12 mouse cellular contexts compared by ENCODE assay signal in the genomic region with DNA sequence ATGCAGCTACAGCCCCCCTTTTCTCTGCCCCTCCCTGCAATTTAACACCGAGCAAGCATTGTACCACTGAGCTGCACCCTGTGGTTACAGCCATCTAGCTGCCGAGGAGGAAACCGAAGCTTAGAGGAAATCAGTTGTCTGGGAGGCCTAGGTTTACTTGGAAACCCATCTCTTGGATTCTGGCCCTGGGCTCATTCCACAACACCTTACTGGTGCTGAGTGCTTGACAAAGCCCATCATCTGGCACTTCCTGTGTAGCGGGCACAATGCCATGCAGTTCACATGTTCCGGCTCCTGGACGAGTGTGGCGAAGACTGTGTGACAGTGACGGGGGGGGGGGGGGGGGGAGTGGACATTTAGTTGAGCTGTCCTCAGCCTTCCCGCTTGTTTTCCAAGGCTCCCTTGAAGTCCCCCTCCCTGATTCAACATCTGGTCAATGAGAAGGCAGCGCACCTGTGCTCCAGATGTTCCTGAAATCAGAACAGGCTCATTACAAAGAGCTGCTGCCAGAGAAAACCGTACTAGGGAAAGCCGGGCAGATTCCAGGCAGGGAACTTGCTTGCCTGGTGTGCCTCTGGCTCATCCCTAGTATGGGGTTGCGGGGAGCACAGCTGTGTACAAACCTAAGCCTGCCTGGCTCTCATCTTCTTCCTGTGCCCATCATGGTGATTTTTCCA. TPM values are rescaled to one million over a fixed set of nuclear protein-coding genes. Genes with fewer than 3 reads are reported as not detected.
DNase-seq lines count a peak whose midpoint lies in the region; ATAC-seq and TF ChIP-seq lines count a peak whose summit lies in the region.
"Had no signal": no experiment of that assay in that cellular context is flagged by ENCODE, and none has a peak within 500 bp of the region (broad histone marks: within the 10 kb centered on the region; RNA-seq: fewer than 3 reads in every experiment).

No protein-coding gene starts in this region.

- H3K27ac ChIP-seq in intestine, postnatal 0 days (ENCODE audit: low read depth, low read length) = no peak overlapping the region
- no peak overlapping the region for H3K27ac ChIP-seq in intestine, embryonic 15.5 days
- 0 out of 2 replicates have a peak overlapping the region, but pooled peaks have one; percentile 35 for H3K27ac ChIP-seq in embryonic facial prominence, embryonic 14.5 days (replicated peaks; ENCODE audit: low read depth, low read length)
- H3K27ac ChIP-seq in left cerebral cortex, adult 2 months = no peak overlapping the region
- H3K27ac ChIP-seq in kidney, embryonic 15.5 days = no peak overlapping the region
- H3K27ac ChIP-seq: stomach, postnatal 0 days had no signal

- no peak overlapping the region for H3K4me2 ChIP-seq in intestine, postnatal 0 days (replicated peaks; ENCODE audit: low read depth)
- H3K4me2 ChIP-seq in intestine, embryonic 15.5 days (replicated peaks) = no peak overlapping the region
- no peak overlapping the region for H3K4me2 ChIP-seq in embryonic facial prominence, embryonic 14.5 days (ENCODE audit: low read depth, low read length)
- H3K4me2 ChIP-seq in kidney, embryonic 15.5 days = no peak overlapping the region

- H3K27me3 ChIP-seq in intestine, postnatal 0 days (replicated peaks; ENCODE audit: control insufficient read depth, insufficient read depth, low read length) = no peaks in the 10 kb centered on the region
- no peaks in the 10 kb centered on the region for H3K27me3 ChIP-seq in intestine, embryonic 15.5 days (replicated peaks)
- no peaks in the 10 kb centered on the region for H3K27me3 ChIP-seq in embryonic facial prominence, embryonic 14.5 days (replicated peaks; ENCODE audit: control insufficient read depth, insufficient read depth, low read length)
- no peaks in the 10 kb centered on the region for H3K27me3 ChIP-seq in kidney, embryonic 15.5 days

- H3K4me1 ChIP-seq in intestine, postnatal 0 days (replicated peaks; ENCODE audit: control insufficient read depth, insufficient read depth, low read length) = peaks cover 16% of the 10 kb centered on the region
- peaks cover 30% of the 10 kb centered on the region for H3K4me1 ChIP-seq in intestine, embryonic 15.5 days (replicated peaks)
- H3K4me1 ChIP-seq in embryonic facial prominence, embryonic 14.5 days (ENCODE audit: control insufficient read depth, insufficient read depth, low read length) = peaks cover 30% of the 10 kb centered on the region
- H3K4me1 ChIP-seq in kidney, embryonic 15.5 days = peaks cover 47% of the 10 kb centered on the region

- no peak for ATAC-seq in intestine, postnatal 0 days
- ATAC-seq in intestine, embryonic 15.5 days = no peak
- peak; percentile 45 for ATAC-seq in embryonic facial prominence, embryonic 14.5 days (ENCODE audit: low read depth)
- no peak for ATAC-seq in kidney, embryonic 15.5 days (replicated peaks; ENCODE audit: low FRiP score)

- H3K36me3 ChIP-seq in intestine, postnatal 0 days (ENCODE audit: control insufficient read depth, insufficient read depth) = no peaks in the 10 kb centered on the region
- H3K36me3 ChIP-seq in intestine, embryonic 15.5 days = no peaks in the 10 kb centered on the region
- no peaks in the 10 kb centered on the region for H3K36me3 ChIP-seq in embryonic facial prominence, embryonic 14.5 days (ENCODE audit: control insufficient read depth, insufficient read depth, low read length)
- no peaks in the 10 kb centered on the region for H3K36me3 ChIP-seq in kidney, embryonic 15.5 days

- H3K9me3 ChIP-seq in intestine, postnatal 0 days (ENCODE audit: control insufficient read depth) = no peaks in the 10 kb centered on the region
- no peaks in the 10 kb centered on the region for H3K9me3 ChIP-seq in intestine, embryonic 15.5 days
- peaks cover 4% of the 10 kb centered on the region; the same call in 1 of the 2 replicates for H3K9me3 ChIP-seq in embryonic facial prominence, embryonic 14.5 days (ENCODE audit: control insufficient read depth, low read length)
- no peaks in the 10 kb centered on the region for H3K9me3 ChIP-seq in kidney, embryonic 15.5 days (replicated peaks)

- H3K9ac ChIP-seq in intestine, postnatal 0 days (ENCODE audit: low read depth, low read length) = no peak overlapping the region
- H3K9ac ChIP-seq in intestine, embryonic 15.5 days = no peak overlapping the region
- no peak overlapping the region for H3K9ac ChIP-seq in embryonic facial prominence, embryonic 14.5 days (ENCODE audit: low read depth, low read length)
- H3K9ac ChIP-seq in kidney, embryonic 15.5 days = no peak overlapping the region

- DNase-seq in embryonic facial prominence, embryonic 14.5 days (ENCODE audit: low spot score) = peak; percentile 78
- peak; percentile 77 to 81 for DNase-seq in heart, postnatal 10 days
- peak; percentile 46 for DNase-seq in lung, postnatal 25 days (ENCODE audit: low spot score)
- DNase-seq in left cerebral cortex, adult 2 months (ENCODE audit: extremely low spot score in 1 of 2, low spot score in 2 of 2) = no peak
- DNase-seq in left cerebral cortex, postnatal 14 days (ENCODE audit: low spot score in 2 of 2) = no peak
- DNase-seq: gastrocnemius, postnatal 36 days; liver had no signal

- WGBS in intestine, postnatal 0 days = 55% methylated on average over 12 of the region's 13 CpGs
- 61% methylated on average over 13 of the region's 13 CpGs for WGBS in intestine, embryonic 15.5 days
- 21% methylated on average over 12 of the region's 13 CpGs for WGBS in embryonic facial prominence, embryonic 14.5 days
- WGBS in kidney, embryonic 15.5 days = 49% methylated on average over 13 of the region's 13 CpGs

- intact Hi-C loops in heart, postnatal 10 days (cut with DNase I) = no loop called here
- intact Hi-C loops in left cerebral cortex, adult 2 months (cut with DNase I) = no loop called here
- intact Hi-C loops in left cerebral cortex, postnatal 14 days (cut with DNase I) = loop anchor here (10.0 kb wide), 1 partner anchor 113 kb away; a partner anchor contains a TSS

- TF ChIP-seq CTCF in intestine, postnatal 0 days (IDR thresholded peaks at IDR 0.05; ENCODE audit: low read depth) = 0 out of 2 replicates have a peak, but pooled peaks have one; percentile 20
- TF ChIP-seq CTCF in left cerebral cortex, adult 2 months (IDR thresholded peaks at IDR 0.05) = no peak

- H3K4me3 ChIP-seq in intestine, postnatal 0 days (ENCODE audit: low read depth, low read length) = no peak overlapping the region
- H3K4me3 ChIP-seq in intestine, embryonic 15.5 days (replicated peaks) = no peak overlapping the region
- no peak overlapping the region for H3K4me3 ChIP-seq in embryonic facial prominence, embryonic 14.5 days (ENCODE audit: low read depth, low read length)
- H3K4me3 ChIP-seq in left cerebral cortex, adult 2 months = no peak overlapping the region
- H3K4me3 ChIP-seq in kidney, embryonic 15.5 days (replicated peaks) = no peak overlapping the region

RNA-seq across cellular contexts. Expression of a gene that starts 4.6 kb away (rescaled TPM):
- polyA plus RNA-seq in intestine, postnatal 0 days (2015; fragmentation: Nextera tagmentation; extraction: Ambion mirVana) = 58.7 and 62.3 TPM in 2 replicates
- 51.1 and 61.9 TPM in 2 replicates for polyA plus RNA-seq in intestine, embryonic 15.5 days (2015; fragmentation: Nextera tagmentation; extraction: Ambion mirVana)
- 63.3 and 68.3 TPM in 2 replicates for polyA plus RNA-seq in embryonic facial prominence, embryonic 14.5 days (2014; fragmentation: Nextera tagmentation; extraction: Ambion mirVana)
- total RNA-seq in heart, postnatal 10 days (2021) = 10 to 100 TPM; 21.3 to 25.1 TPM
- total RNA-seq in left cerebral cortex, adult 2 months (2021) = 10 to 100 TPM; 40.8 to 41.3 TPM
- total RNA-seq in left cerebral cortex, postnatal 14 days (2021) = 10 to 100 TPM; 38.0 to 44.4 TPM
- polyA plus RNA-seq in kidney, embryonic 15.5 days (2015; fragmentation: Nextera tagmentation; extraction: Ambion mirVana) = 59.2 and 64.2 TPM in 2 replicates

RNA-seq across cellular contexts. Expression of a gene that starts 8.5 kb away (rescaled TPM):
- polyA plus RNA-seq in intestine, postnatal 0 days (2015; fragmentation: Nextera tagmentation; extraction: Ambion mirVana) = 92.0 and 103 TPM in 2 replicates
- 120 and 126 TPM in 2 replicates for polyA plus RNA-seq in intestine, embryonic 15.5 days (2015; fragmentation: Nextera tagmentation; extraction: Ambion mirVana)
- polyA plus RNA-seq in embryonic facial prominence, embryonic 14.5 days (2014; fragmentation: Nextera tagmentation; extraction: Ambion mirVana) = 57.1 and 58.4 TPM in 2 replicates
- total RNA-seq in heart, postnatal 10 days (2021) = 10 to 100 TPM; 24.3 to 39.3 TPM
- 10 to 100 TPM; 78.7 to 93.2 TPM for total RNA-seq in left cerebral cortex, adult 2 months (2021)
- total RNA-seq in left cerebral cortex, postnatal 14 days (2021) = 10 to 100 TPM; 60.0 to 79.0 TPM
- 149 and 161 TPM in 2 replicates for polyA plus RNA-seq in kidney, embryonic 15.5 days (2015; fragmentation: Nextera tagmentation; extraction: Ambion mirVana)

RNA-seq across cellular contexts. Expression of a gene that starts 8.6 kb away (rescaled TPM):
- 21.4 and 29.1 TPM in 2 replicates for polyA plus RNA-seq in intestine, postnatal 0 days (2015; fragmentation: Nextera tagmentation; extraction: Ambion mirVana)
- polyA plus RNA-seq in intestine, embryonic 15.5 days (2015; fragmentation: Nextera tagmentation; extraction: Ambion mirVana) = 9.4 and 18.5 TPM in 2 replicates
- 12.5 and 14.7 TPM in 2 replicates for polyA plus RNA-seq in embryonic facial prominence, embryonic 14.5 days (2014; fragmentation: Nextera tagmentation; extraction: Ambion mirVana)
- total RNA-seq in heart, postnatal 10 days (2021) = 1 to 10 TPM; 5.5 to 7.4 TPM
- total RNA-seq in left cerebral cortex, adult 2 months (2021) = 10 to 100 TPM; 10.2 to 14.1 TPM
- total RNA-seq in left cerebral cortex, postnatal 14 days (2021) = 10 to 100 TPM in 1 of 2 experiments, 1 to 10 TPM in 1; 1.9 to 12.2 TPM
- polyA plus RNA-seq in kidney, embryonic 15.5 days (2015; fragmentation: Nextera tagmentation; extraction: Ambion mirVana) = 7.7 and 8.3 TPM in 2 replicates

RNA-seq across cellular contexts. Expression of a gene that starts 21.4 kb away (rescaled TPM):
- not detected in 2 replicates for polyA plus RNA-seq in intestine, postnatal 0 days (2015; fragmentation: Nextera tagmentation; extraction: Ambion mirVana)
- polyA plus RNA-seq in intestine, embryonic 15.5 days (2015; fragmentation: Nextera tagmentation; extraction: Ambion mirVana) = not detected in 2 replicates
- not detected in 2 replicates for polyA plus RNA-seq in embryonic facial prominence, embryonic 14.5 days (2014; fragmentation: Nextera tagmentation; extraction: Ambion mirVana)
- not detected for total RNA-seq in heart, postnatal 10 days (2021)
- total RNA-seq in left cerebral cortex, adult 2 months (2021) = not detected
- total RNA-seq in left cerebral cortex, postnatal 14 days (2021) = not detected
- polyA plus RNA-seq in kidney, embryonic 15.5 days (2015; fragmentation: Nextera tagmentation; extraction: Ambion mirVana) = not detected in 2 replicates
- total RNA-seq: gastrocnemius, postnatal 36 days; midbrain, postnatal 0 days had no signal
- polyA plus RNA-seq: midbrain, postnatal 0 days; stomach, postnatal 0 days had no signal

RNA-seq across cellular contexts. Expression of a gene that starts 33.8 kb away (rescaled TPM):
- 15.9 and 18.8 TPM in 2 replicates for polyA plus RNA-seq in intestine, postnatal 0 days (2015; fragmentation: Nextera tagmentation; extraction: Ambion mirVana)
- 4.7 and 14.8 TPM in 2 replicates for polyA plus RNA-seq in intestine, embryonic 15.5 days (2015; fragmentation: Nextera tagmentation; extraction: Ambion mirVana)
- polyA plus RNA-seq in embryonic facial prominence, embryonic 14.5 days (2014; fragmentation: Nextera tagmentation; extraction: Ambion mirVana) = 4.1 and 10.5 TPM in 2 replicates
- 10 to 100 TPM; 17.1 to 18.9 TPM for total RNA-seq in heart, postnatal 10 days (2021)
- total RNA-seq in left cerebral cortex, adult 2 months (2021) = 100 to 1,000 TPM; 102 to 106 TPM
- total RNA-seq in left cerebral cortex, postnatal 14 days (2021) = 100 to 1,000 TPM; 112 to 116 TPM
- polyA plus RNA-seq in kidney, embryonic 15.5 days (2015; fragmentation: Nextera tagmentation; extraction: Ambion mirVana) = 13.0 and 14.0 TPM in 2 replicates

Comparison
In these comparisons a context has a peak if more than half of its experiments do, and no peak if none do; other contexts are left out.
1. DNase-seq: peak in embryonic facial prominence, embryonic 14.5 days (single experiment), heart, postnatal 10 days (2 of 2) and lung, postnatal 25 days (single experiment); none in left cerebral cortex, adult 2 months (0 of 2) and left cerebral cortex, postnatal 14 days (0 of 2).